Mouse (Mus musculus) kidney, adult 8-10 months (tissue): ENCODE measurements around the gene Rgp1.
"Not testable (repeated sequence)": the region's sequence is repeated elsewhere in the genome, so short reads cannot be mapped to it uniquely, and the experiment has no call there.

Experiments
- DNase-seq, 2 experiments: peaks; one replicate each; pipeline ENCODE4 v3.0.0; 2022

Rgp1 gene

DNA sequence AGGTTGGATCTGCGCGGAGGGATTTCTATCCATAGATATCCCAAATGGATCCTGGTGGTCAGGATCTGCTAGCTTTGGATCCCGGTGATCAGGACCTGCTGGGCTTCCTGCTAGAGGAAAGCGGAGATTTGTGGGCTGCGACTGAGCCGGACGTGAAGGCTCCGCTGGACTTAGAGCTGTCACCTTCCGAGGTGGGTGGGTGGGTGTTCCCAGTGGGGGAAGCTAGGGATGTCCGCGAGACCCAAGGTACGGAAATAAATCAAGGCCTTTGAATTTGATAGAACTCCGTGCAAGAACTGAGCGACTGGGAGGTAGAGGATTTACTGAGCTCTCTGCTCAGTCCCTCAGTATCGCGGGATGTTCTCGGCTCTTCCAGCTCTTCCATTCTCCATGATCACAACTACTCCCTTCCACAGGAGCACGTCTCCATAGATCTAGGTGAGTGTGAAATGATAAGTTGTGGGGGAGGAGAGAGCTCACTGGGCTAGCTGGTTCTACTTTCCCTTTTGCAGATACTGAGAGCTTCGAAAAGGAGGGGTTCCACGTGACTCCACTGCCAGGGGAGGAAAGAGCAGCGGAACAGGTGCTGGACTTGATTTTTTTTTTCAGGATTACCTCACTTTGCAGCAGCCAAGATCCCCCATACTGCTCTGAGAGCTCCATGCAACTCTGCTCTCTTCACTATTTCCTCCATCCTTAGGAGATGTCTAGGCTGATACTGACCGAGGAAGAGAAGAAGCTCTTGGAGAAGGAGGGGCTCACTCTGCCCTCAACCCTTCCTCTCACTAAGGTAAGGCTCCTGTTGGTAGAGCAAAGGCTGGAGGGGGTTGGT is 15.5 kb upstream of the Rgp1 start:
- DNase-seq = no peak

DNA sequence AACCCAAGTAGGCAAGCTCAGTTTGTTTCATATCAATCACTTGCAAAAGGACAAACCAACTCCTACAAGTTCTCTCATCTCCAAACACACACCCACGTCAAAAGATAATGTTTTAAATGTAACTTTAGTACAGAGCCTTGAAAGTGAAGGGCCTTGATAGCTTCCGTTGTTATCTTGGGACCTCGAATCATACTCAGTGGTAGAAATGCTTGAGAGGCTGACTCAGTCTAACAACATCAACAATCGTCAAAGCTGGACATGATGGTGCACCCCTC is 15.0 kb upstream of the Rgp1 start:
- DNase-seq = no peak

DNA sequence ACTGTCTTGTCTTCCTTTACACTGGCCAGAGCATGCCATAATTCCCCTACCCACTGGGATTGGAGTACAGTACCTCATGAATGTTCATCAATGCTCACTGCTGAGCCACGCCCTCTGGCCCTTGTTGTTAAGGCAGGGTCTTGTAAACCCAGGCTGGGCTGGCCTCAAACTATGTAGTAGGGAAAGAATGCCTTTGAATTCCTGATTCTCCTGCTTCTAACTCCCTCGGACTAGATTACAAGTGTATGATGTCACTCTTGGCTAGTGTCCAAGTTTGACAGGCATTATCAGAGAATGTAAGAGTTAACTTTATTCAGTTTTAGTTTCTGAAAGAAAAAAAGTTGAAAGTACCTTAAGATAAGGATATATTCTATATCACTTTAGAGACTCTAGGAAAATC is 14.3 kb upstream of the Rgp1 start:
- DNase-seq = no peak

DNA sequence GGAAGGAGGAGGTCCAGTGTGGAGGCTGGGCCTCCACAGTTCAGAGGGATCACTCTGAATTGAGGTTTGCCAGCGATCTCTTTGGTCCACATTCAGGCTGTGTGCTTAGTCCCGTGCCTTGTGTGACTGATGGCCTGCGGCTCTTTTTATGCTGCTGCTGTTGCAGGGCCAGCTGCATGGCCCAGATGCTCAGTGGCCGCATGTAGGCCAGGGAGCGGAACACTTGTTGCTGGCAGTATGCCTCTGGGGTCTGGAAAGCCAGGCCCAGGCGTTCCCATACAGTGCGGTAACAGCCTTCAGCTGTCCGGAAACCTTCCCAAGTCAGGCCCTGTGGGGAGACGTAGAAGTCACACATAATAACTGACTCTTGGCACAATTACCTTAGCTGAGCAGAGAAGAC is 11.4 kb upstream of the Rgp1 start:
- DNase-seq = no peak

DNA sequence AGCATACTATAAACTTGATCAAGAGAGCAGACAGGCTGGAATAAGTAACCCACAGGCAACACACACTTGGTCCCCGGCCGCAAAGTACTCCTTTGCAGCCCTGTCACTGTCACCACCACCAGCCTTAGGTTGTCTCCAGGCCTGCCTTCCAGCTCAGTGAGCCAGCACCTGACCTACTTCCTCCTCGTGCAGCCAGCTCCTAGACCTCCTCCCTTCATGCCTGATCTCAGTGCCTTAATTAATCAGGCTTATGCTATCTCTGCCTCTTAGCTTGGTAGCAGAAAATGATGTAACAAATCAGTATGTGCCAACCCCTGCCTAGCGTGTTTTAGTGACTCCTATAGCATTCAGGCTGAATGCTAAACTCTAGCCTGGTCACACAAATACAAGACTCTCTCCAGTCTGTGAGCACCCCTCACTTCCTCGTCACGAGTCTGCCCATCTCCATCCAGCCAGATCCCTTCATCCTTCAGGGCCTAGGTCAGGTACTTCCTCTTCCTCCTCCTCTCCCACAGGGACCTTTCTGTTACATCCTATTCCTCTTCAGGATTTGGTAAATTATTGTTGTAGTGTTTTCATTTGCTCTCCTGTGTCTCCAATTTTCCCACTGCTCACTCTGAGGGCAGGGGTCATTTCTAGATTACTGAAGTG is 7.0 kb upstream of the Rgp1 start:
- DNase-seq = no peak

DNA sequence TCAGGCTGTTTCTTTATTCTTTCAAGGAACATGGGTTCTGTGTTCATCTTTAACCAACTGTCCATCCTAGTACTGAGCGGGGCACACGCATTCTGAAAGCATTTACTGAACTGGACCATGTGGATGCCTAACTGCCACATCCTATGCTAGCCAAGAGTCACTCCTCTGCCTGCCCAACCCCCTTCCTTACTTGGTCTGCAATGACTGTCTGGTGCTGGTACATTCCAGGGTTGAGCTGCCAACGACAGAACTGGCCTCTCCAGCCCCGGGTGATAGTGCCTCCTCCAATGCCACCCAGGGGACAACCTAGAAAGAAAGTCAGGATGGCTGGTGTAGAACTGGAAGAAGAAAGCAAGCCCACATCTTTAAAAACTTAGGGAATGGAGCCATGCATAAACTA is 5.0 kb upstream of the Rgp1 start:
- DNase-seq = no peak

DNA sequence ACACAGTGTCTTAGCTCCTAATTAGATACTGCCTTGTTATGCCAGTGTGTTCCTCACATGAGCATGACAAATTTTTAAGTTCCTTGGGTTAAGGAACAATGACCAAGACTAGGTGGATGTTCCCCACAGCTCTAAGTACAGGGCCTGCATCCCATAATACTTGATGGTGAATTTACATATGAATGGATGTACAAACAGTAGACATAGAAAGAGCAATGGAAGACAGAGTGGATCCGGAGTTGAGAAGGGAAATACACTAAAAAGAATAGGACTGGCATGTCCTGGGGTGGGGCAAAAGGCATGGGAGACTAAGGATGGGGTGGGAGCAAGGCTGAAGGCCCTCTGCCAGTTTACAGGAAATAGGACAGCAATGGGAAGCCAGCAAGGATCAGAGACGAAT is 3.2 kb upstream of the Rgp1 start:
- no peak for DNase-seq

DNA sequence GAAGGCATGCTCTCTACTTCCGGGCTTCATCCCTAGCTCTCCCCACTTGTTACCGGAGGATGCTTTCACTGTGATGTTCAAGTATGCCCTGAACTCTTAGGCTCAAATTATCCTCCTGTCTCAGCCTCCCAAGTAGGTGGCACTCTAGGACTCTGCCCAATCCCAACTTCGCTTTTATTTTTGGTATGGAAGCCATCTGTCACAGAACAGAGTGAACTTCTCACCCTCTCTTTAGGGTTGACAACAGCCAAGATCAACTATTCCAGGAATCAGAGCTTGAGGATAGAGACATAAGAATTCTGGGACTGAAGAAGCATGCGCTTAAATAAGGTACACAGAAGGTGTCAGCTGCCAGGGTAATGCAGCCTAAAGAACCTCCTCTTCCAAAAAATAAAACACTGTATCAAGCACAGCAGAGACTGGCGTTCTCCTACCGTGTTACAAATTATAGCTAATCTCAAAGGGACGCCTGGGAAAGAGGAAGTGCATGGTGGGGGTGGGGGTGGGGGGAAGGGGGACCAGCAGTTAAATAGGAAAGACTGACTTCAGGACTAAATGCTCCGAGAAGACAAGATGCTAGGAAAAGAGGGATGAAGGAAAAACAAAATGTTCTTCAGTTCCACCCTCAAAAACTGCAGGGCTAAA is 1.2 kb upstream of the Rgp1 start:
- DNase-seq = no peak

DNA sequence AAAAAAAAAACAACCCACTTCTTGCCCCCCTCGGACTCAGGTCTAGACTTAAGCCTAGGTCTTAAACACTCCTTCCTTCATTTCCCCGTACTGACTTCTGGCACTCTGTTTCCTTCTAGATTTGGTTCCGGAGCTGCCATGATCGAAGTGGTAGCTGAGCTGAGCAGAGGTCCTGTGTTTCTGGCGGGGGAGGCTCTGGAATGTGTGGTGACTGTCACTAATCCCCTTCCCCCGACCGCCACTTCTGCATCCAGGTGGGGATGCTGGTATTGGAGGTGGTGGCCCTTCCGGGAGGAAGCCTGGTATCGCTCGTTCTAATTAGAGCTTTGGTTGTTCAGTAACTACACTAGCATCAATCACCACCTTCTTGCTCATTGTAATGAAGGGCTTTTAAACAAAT is 741 bp downstream of the Rgp1 start:
- DNase-seq = no peak

DNA sequence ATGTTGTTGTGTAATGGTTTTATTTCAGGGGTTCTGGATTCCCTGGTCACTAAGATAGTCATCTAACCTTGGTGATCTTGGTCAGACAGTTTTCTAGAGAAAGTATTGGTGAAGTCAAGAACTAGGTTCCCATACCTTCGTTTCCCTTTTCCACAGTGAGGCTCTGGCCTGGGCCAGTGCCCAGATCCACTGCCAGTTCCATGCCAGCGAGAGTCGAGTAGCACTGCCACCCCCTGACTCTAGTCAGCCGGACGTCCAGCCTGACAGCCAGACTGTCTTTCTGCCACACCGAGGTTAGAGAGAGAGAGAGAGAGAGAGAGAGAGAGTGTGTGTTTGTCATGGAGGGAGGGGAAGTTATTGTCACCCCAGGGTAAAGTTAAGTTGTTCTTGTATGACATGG is 1.2 kb downstream of the Rgp1 start:
- DNase-seq = no peak

DNA sequence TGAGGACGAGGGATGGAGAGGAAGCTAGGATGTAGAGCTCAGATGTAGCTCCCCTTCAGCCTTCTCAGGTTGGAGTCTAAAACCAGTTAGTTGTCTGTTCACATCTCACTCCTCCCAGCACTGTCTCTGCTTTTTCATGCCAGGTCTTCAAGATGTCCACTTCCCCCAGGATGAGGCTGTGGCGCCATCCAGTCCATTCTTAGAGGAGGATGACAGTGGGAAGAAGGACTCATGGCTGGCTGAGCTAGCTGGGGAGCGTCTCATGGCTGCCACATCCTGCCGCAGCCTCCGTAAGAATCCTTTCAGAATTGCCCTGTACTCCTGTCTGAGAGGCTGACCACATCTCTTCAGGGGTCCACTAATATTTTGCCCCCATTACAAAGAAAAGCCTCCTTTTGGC is 2.2 kb downstream of the Rgp1 start:
- DNase-seq = no peak

DNA sequence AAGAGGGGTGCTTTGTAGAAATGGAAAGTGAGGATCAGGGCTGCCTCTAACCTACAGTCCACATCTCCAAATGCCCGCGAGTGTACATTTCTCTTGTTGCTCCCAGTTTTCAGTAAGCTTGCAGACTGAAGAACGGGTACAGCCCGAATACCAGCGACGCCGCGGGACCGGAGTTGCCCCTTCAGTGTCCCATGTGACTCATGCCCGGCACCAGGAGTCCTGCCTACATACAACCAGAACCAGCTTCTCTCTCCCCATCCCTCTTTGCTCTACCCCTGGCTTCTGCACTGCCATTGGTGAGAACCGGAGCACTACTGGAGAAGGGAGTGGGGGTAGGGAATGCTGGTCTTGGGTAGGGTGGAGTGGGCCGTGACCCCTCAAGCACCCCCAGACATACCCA is 2.9 kb downstream of the Rgp1 start:
- DNase-seq = no peak

DNA sequence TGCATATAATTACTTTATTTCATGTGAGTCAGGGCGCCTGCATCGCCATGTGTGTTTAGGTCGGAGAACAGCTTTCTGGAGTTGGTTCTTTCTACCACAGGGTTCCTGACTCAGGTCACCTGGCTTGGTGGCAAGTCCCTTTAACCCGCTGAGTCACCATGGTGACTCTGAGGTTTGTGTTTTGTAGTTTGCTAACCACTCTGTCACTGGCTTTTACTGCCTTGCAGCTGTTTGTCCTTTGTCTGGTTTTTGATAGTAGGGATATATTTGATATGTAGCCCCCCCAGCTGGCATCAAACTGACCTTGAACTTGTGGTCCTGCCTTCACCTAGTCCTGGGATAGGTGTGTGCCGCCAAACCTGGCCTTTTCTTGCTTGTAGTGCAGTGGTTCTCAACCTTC is 3.7 kb downstream of the Rgp1 start:
- no peak for DNase-seq

DNA sequence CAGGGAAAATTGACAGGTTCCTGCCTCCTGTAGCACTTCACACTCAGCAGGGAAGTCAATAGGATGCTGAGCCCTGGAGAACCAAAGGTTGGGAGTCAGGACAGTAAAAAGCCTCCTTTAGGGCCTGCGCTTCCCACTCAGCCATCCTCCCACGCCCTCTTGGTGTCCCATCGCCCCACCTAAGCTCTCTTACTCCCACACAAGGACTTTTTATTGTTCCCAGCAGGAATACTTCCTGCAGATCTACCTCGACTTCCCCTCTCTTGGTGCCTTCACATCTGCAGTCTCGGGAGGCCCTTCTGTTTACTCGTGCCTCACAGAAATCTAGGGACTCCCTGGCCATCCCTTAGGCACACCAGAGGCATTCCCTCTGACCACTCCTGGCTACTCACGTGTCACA is 4.9 kb downstream of the Rgp1 start:
- no peak for DNase-seq

DNA sequence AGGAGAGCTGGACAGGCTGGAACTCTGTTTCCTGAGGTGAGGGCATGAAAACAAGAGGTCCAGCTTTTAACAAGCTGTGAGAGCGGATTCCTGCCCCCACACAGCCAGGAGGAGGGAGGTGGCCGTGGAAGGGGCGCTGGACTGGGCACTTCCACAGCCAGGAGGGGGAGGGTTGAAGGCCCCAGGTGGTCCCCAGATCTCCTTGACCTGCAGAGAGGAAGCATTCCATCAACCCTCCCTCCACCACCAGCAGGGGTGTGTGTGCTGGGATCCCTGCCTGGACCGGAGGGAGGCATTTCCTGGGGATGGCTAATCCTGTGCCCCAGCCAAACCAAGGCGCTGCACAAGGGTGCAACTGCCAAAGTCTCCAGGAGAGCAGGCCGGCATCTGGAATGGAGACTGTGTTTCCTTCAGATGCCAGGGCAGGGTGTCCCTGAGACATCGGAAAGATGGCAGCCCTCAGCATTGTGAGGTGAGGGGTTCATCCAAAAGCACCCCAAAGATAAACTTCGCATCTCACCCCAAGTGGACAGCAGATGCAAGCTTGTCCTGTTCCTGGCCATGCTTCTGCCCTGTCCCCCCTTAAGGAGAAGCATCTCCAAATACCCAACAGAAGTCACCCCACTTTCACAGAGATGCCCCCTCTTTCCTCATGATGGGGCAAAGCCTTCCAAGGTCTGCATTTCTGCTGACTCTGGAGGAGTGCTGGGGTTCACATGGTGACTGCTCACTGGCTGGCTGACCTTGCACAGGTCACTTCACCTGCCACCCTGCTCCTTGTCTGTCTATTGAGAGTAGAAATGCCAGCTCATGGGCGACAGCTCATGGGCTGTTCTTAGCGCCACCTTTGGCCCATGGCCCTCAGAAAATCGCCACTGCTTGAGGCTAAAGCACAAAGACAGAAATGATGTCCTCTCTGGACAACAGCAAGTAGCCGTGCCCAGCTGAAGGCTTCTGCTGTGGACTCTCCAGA is 6.2 kb downstream of the Rgp1 start, which contains the start of gene Msmp:
Gene Msmp (minus strand): TSS at position 51 of the 973 bp plus-strand sequence.
- DNase-seq = peak; percentile 54 to 65

DNA sequence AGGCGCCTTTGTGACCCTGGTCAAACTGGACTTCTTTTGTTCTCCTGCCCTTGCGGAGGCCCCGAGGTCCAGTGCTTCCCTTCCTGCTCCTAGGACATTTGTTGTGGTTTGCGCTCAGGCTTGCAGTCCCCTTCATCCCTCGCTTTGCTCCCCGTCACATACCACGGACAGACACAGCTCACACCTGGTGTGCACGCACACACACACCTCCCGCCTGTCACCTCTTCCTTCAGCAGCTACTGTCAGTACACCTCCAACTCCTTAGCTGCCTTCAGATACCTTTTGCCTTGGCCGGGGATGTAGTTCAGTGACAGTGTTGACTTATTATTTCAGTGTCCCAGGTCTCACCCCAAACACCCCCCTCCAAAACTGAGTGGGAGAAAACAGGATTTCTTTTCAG is 7.2 kb downstream of the Rgp1 start:
- no peak for DNase-seq

DNA sequence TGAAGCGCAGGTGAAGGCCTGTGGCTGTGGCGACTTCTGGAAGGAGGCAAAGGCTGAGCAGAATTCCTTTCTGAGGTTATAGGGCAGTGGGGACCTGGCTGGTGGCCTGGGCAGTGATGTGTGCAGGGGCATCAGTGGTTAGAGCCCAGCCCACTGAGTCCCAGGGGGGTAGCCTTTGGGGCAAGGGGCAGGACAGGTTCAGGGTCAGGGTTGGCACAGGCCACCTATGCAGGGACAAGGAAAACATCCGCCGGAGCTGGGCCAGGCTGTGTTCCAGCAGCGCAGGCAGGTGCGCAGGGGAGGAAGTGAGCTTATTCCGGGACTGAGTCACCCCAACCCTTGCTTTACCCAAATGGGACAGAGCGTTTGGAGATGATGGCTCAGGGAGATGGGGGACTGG is 7.9 kb downstream of the Rgp1 start:
- peak; percentile 89 for DNase-seq

DNA sequence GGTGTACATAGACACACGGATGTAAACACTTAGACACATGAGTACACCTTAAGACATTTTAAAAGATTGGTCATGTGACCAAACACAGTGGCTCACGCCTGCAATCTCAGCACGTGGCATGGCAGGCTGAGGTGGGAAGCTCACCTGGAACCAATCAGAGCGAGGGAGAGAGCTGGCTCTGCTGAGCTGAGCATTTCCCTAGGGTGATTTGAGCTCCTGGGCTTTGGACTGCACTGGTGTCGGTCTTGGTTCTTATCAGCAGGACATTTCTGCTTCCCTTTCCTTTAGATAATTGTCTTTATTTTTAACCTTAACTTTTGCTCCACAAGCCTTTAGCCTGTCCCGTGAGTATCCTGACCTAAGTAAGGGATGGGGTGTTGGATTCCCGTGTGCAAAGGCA is 9.2 kb downstream of the Rgp1 start:
- peak in 1 of 2 experiments; percentile 37 for DNase-seq

DNA sequence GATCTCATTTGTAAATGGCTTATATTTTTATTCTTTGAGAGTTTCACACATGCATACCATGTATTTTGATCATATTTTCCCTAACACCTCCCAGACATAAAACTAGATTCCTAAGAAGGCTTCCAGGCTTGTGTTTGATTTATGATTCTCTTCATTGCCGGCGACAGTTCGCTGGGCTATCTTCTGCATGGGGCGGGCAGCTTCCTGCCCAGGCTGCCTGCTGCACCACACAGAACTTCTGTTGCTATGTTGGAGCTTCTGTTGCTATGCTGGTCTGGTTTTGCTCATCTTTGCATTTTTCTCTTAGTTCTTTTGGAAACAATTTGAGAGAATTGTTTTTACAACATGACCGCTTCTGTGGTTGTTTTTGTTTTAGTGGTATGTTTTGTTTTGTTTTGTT is 13.0 kb downstream of the Rgp1 start:
- no peak for DNase-seq

DNA sequence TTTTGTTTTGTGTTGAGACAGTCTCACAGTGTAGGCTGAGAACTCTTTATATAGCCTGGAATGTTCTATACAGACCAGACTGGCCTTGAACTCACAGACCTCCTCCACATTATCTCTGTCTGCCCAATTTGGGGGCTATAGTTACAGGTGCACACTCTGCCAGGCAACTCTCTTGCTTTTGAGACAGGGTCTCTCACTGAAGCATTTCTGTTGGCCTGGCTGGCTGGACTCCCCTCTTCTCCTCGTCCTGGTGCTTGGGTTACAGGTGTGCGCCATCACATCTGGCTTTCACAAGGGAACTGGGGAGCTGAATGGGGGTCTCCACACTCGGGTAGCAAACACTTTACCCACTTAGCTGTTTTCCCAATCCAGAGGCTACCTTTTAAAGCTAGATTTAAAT is 13.4 kb downstream of the Rgp1 start:
- no peak for DNase-seq

DNA sequence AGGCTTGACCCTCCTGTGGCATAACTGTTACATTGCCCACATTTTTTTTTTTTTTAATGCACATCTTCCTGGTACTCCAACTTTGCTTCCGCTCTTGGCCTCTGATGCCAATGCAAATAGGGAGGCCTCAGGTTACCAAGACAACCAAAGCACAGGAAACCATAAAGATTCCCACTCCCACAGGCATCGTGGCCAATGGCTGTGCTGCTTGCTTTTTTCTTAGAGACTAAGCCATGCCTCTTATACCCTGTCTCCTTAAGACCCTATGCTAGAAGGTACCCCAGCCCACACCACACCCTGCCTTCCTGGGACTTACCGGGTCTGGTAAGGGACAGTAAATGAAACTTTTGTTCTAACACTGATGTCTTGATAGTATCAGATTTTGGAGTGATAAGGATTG is 14.9 kb downstream of the Rgp1 start:
- no peak for DNase-seq

DNA sequence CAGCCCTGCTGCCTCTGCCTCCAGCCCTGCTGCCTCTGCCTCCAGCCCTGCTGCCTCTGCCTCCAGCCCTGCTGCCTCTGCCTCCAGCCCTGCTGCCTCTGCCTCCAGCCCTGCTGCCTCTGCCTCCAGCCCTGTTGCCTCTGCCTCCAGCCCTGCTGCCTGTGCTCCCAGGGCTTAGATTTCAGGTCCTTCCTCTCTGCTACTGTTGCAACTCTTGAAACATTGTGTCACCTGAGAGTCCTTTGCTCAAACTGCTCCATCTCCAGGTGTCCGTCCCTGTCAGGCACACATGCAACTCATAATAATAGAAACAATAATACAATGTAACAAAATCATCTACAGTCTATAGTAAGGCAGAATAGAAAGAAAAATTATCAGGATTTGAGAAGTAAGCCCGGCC is 18.1 kb downstream of the Rgp1 start:
- DNase-seq = not testable (repeated sequence)

DNA sequence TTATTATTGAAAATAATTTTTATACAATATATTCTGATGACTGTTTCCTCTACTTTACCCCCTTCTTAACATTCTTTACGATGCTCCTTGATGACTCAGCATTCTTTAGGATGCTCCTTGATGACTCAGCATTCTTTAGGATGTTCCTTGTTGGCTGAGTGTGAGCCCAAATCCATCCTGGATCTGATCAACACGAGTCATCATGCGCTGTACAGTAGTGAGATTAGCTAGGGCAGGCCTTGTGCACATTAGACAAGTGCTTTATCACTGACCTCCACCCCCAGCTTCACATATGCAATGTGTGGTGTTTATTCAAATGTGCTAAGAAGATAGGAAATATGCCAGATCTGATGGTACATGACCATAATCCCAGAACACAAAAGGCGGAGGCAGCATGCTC is 19.7 kb downstream of the Rgp1 start:
- DNase-seq = no peak
